ENCODE assay signal across 10 mouse cellular contexts in genomic region chr11:66882224-66883040, GRCm38 (mm10). TPM values are rescaled to one million over a fixed set of nuclear protein-coding genes. Genes with fewer than 3 reads are reported as not detected.
DNase-seq lines count a peak whose midpoint lies in the region; ATAC-seq and TF ChIP-seq lines count a peak whose summit lies in the region.
"Had no signal": no experiment of that assay in that cellular context is flagged by ENCODE, and none has a peak within 500 bp of the region (broad histone marks: within the 10 kb centered on the region; RNA-seq: fewer than 3 reads in every experiment).

No protein-coding gene starts in this region.

- intact Hi-C loops in gastrocnemius, adult 2 months (cut with DNase I): no loop called here

- H3K9me3 ChIP-seq in lung, embryonic 14.5 days (ENCODE audit: low read depth, low read length): no peaks in the 10 kb centered on the region
- H3K9me3 ChIP-seq: intestine, embryonic 15.5 days; liver, embryonic 13.5 days had no signal

- H3K4me1 ChIP-seq in lung, embryonic 14.5 days (ENCODE audit: insufficient read depth): no peaks in the 10 kb centered on the region
- H3K4me1 ChIP-seq: intestine, embryonic 15.5 days; liver, embryonic 13.5 days had no signal

- peak overlapping the region; percentile 72 for H3K27ac ChIP-seq in gastrocnemius, adult 2 months
- H3K27ac ChIP-seq in lung, embryonic 14.5 days (ENCODE audit: low read depth): no peak overlapping the region
- H3K27ac ChIP-seq: intestine, embryonic 15.5 days; liver, embryonic 13.5 days had no signal

- ATAC-seq in lung, embryonic 14.5 days (ENCODE audit: insufficient read depth): peak; percentile 44; the same call in 1 of the 2 replicates
- ATAC-seq: intestine, embryonic 15.5 days had no signal

- no peak overlapping the region for H3K9ac ChIP-seq in lung, embryonic 14.5 days
- H3K9ac ChIP-seq: intestine, embryonic 15.5 days; liver, embryonic 13.5 days had no signal

- no peak for TF ChIP-seq CTCF in gastrocnemius, adult 2 months (IDR thresholded peaks at IDR 0.05)
- TF ChIP-seq CTCF in lung, embryonic 14.5 days (IDR thresholded peaks at IDR 0.05; ENCODE audit: low read depth): no peak

- peak; percentile 28 for DNase-seq in gastrocnemius, adult 2 months
- no peak for DNase-seq in gastrocnemius, postnatal 10 days
- peak; percentile 78 for DNase-seq in Muller cell, postnatal 12 days (ENCODE audit: inconsistent ontology term)
- DNase-seq in heart, adult 8-10 months (ENCODE audit: low spot score): peak; percentile 28
- peak; percentile 57 for DNase-seq in lung, embryonic 14.5 days
- no peak for DNase-seq in frontal cortex, postnatal 25 days (ENCODE audit: low spot score in 2 of 2)
- DNase-seq in retina, embryonic 14.5 days (ENCODE audit: low spot score): no peak
- no peak for DNase-seq in cerebellum, adult 11-12 months
- DNase-seq: liver, embryonic 13.5 days had no signal

- H3K4me2 ChIP-seq in lung, embryonic 14.5 days: no peak overlapping the region
- H3K4me2 ChIP-seq: intestine, embryonic 15.5 days; liver, embryonic 13.5 days had no signal

- no peak overlapping the region for H3K4me3 ChIP-seq in gastrocnemius, adult 2 months
- H3K4me3 ChIP-seq in lung, embryonic 14.5 days (ENCODE audit: low read depth, low read length): no peak overlapping the region
- H3K4me3 ChIP-seq: intestine, embryonic 15.5 days; liver, embryonic 13.5 days had no signal

- 57% methylated on average over 7 of the region's 7 CpGs for WGBS in lung, embryonic 14.5 days

- H3K27me3 ChIP-seq in lung, embryonic 14.5 days (ENCODE audit: insufficient read depth, low read length): no peaks in the 10 kb centered on the region
- H3K27me3 ChIP-seq: intestine, embryonic 15.5 days; liver, embryonic 13.5 days had no signal

- no peaks in the 10 kb centered on the region for H3K36me3 ChIP-seq in lung, embryonic 14.5 days (ENCODE audit: insufficient read depth)
- H3K36me3 ChIP-seq: intestine, embryonic 15.5 days; liver, embryonic 13.5 days had no signal

RNA-seq across cellular contexts. Expression of gene Pirt, which starts 29.3 kb away (rescaled TPM):
- total RNA-seq in gastrocnemius, adult 2 months (2021): under 1 TPM in 1 of 2 experiments, not detected in 1; 0.05 TPM
- total RNA-seq in gastrocnemius, postnatal 10 days (2021): under 1 TPM; 0.07 to 0.12 TPM
- 1 to 10 TPM; 4.0 to 6.4 (median 6.1) TPM for total RNA-seq in heart, adult 8-10 months (2022)
- 0.29 and 0.55 TPM in 2 replicates for polyA plus RNA-seq in lung, embryonic 14.5 days (2014; fragmentation: Nextera tagmentation; extraction: Ambion mirVana)
- polyA plus RNA-seq: liver, embryonic 13.5 days had no signal

Comparison
In these comparisons a context has a peak if more than half of its experiments do, and no peak if none do; other contexts are left out.
1. DNase-seq: peak in gastrocnemius, adult 2 months (single experiment), Muller cell, postnatal 12 days (single experiment), heart, adult 8-10 months (single experiment) and lung, embryonic 14.5 days (single experiment); none in gastrocnemius, postnatal 10 days (single experiment), frontal cortex, postnatal 25 days (0 of 2), retina, embryonic 14.5 days (single experiment) and cerebellum, adult 11-12 months (single experiment).
2. RNA of gene Pirt, which starts 29.3 kb away (total RNA-seq): 4.0 to 6.4 TPM in heart, adult 8-10 months; 0.07 to 0.12 TPM in gastrocnemius, postnatal 10 days and 0.05 TPM in gastrocnemius, adult 2 months; every median in the first group is over 4 times any median in the second.